Mouse (Mus musculus): ENCODE measurements around the gene Dand5.

DNA sequence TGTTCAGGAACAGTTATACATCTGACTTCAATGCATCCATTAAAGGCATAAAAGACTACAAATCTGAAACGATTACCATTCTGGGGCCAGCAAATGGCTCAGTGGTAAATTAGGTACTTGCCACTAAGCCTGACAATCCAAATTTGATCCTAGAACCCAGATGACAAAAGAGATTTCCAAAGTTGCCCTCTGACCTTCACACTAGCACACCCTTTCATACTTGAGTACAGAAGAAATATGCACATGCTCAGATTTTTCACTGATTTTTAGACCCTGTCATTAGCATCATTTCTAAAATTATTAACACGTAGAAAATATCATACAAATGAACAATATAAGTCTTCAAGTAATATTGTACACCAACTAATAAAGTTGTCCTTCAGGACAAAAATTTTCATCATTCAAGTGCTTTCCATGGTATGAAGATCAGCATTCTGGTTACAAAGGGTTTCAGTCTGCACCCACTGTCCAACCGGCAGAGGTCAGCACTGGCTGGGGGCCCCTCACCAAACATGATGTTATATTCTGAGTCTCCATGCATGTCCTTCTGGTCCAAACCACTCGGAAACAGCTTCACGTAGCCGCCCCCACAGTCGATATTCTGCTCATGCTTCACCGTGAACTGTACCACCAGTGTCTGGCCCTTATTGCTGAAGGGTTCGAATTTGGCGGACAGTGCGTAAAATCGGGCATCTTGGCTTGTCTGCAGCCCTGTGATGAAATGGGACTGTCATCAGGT, 22.9 kb upstream of the Dand5 start:
- TF ChIP-seq CTCF (IDR thresholded peaks at IDR 0.05; ENCODE audit: control insufficient read depth, insufficient read depth, low read length) (peak; percentile 51; the same call in 1 of the 2 replicates), POLR2A (IDR thresholded peaks at IDR 0.05; ENCODE audit: borderline replicate concordance, control insufficient read depth, low read depth, low read length) (no peak)

All from bone marrow, adult 2 months (tissue).